Mouse (Mus musculus) mature B cell (primary cell): ENCODE data around the gene Zeb2.

Source experiments
- in situ Hi-C: fragments of 300-500 bp; cut with MboI; formaldehyde crosslinking; loops from 2 replicates; pipeline ENCODE4 v1.14.3; 2019

Gene Zeb2

GRCm38 (mm10) chr2:45096638-45097247, 20.5 kb downstream of the Zeb2 start:
- in situ Hi-C loops: no loop called here

DNA sequence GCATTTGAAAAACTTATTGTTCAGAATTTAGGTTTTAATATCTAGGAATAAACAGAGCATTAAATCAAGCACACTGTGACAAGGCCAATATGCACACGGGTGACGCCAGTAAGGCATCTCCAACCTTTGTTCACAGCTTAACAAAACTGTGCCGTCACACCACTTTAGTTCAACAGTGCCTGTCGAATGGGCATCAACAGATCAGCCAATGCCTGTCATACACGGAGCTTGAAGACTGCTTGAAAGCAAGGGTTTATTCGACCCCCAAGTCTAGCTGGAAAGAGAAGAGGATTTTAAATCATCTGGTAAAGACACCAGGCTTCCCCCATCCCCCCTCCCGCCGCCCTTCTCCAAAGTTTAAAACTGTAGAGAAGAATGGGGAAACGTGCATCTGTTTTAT, 21.4 kb downstream of the Zeb2 start:
- in situ Hi-C loops: no loop called here

DNA sequence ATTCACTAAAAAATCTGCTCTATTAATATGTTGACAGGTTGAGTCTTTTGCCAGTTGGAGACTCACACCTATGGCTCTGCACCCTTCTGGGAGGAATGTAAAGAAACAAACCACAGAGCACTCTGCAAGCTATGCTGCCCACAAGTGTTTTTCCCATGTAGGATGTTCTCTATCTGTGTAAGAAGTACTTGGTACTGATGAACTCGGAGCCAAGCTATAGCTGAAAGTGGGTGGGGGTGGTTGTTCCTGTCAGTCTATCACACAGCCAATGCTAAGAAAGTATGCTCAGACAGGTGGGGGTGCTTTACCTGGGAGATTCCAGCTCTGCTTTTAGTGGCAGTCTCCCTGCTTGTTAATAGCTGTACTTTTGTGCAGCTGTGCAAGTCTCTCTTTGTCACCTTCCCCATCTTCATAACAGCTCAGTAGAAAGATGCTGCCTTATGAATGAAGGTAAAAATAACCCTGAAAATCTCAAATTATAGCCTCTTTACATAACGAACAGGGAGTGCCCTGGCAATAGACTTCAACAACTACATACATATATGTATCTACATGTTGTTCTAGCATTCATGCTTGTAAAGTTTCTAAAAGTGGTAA, 22.7 kb downstream of the Zeb2 start:
- in situ Hi-C loops: no loop called here

GRCm38 (mm10) chr2:45093479-45093878, 23.7 kb downstream of the Zeb2 start:
- in situ Hi-C loops: no loop called here

GRCm38 (mm10) chr2:45092654-45093053, 24.5 kb downstream of the Zeb2 start:
- in situ Hi-C loops: no loop called here

DNA sequence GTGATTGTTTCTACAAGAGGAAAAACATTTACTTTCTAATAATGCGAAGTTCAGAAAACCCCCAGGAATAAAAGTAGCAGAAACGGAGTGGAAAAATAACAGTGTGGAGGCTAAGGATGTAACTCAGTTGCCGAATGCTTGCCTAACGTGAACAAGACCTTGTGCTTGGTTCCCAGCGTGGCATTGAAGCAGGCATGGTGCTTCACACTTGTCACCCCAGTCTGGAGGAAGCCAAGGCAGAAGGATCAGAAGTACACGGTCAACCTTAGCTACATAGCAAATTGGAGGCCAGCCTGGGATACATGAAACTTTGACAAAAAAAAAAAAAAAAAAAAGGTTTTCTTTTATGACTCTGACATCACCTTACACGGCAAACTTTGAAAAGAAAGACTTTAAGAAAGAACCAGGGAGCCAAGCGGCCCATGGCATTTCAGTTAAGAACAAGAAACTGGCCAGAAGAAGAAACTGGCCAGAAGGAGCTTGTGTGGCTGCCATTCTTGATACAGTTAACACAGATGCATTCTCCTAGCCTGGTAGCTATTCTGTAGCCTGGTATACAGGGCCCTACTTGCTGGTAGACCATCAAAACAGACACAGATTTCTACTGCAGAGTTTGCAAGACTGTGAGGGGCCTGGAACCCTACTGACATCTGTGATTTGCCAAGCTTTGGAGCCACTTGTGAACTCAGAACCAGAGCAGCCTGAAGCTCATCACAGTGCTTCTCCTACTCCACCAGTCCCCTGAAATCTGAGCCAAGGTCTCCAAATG, 26.5 kb downstream of the Zeb2 start:
- in situ Hi-C loops: no loop called here

DNA sequence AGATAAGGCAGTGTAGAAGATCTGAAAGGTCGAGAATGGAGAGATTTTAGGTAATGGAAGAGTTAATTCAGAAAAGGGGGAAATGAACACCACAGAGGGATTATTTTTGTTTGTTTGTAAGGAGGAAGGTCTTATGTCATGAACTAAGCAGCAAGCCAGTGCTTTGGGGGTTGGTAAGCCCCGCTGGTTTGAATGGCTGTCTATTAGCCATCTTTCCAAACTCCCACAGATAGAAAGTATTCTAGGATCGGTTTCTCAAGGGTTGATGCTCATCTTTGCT, 28.0 kb downstream of the Zeb2 start:
- in situ Hi-C loops: no loop called here

DNA sequence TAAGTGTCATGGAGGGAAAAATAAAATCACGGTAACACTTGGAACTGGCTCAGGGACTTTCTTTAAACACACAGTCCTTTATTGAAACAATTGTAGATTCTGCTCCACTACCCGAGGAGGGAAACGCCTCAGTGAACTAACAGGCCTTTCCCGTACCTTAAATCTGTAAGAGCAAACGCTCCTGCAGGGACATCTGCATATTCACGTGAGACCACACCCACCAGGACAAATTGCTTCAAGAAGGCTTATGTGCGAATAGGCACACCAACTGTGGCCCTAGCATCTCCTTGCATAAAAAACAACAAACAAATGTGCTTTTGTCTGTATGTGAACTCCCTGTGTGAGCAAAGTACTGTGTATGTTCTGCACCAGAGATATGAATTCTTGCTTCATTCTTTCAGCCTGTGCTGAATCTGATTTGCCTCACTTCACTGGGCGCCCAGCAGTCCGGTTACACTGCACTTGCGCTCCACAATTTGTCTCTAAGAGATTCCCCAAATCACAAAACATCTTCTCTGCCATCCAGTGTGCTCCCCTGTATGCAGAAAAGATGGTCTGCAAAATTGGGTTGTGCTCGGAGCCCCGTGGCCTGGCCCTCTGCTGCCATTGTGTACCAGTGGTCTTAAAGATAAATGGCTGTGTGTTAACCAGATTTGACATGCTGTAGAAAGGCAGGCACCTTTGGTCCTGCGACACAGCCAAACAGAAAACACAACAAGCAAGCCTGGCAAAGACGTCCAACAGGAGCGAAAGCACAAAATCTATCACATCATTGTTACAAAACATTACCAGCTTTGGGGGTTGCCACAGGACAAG, 28.6 kb downstream of the Zeb2 start:
- in situ Hi-C loops: no loop called here

- in situ Hi-C loops: no loop called here
Observed at GRCm38 (mm10) chr2:45087208-45087607, 30.0 kb downstream of the Zeb2 start.

DNA sequence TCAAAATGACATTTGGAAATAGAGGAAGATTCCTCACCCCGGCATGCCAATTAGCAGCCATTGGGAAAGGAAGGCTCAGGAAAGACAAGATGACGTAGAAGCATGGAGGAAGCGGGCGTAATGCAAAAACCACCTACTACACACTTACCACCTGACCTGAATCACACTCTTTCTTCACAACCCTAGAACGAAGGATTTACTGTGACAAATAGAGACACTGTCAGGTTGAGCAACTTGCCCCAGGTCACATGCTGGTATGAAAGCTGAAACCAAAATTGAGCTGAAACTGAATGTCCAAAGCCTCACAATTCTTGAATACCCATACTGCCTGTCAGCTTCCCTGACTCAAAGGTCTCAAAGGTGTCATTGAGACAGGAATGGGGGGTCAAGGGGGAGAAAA, 31.5 kb downstream of the Zeb2 start:
- in situ Hi-C loops: no loop called here

GRCm38 (mm10) chr2:45083042-45083441, 34.2 kb downstream of the Zeb2 start:
- in situ Hi-C loops: no loop called here

- in situ Hi-C loops: no loop called here
Observed at GRCm38 (mm10) chr2:45081559-45081958, 35.6 kb downstream of the Zeb2 start.

DNA sequence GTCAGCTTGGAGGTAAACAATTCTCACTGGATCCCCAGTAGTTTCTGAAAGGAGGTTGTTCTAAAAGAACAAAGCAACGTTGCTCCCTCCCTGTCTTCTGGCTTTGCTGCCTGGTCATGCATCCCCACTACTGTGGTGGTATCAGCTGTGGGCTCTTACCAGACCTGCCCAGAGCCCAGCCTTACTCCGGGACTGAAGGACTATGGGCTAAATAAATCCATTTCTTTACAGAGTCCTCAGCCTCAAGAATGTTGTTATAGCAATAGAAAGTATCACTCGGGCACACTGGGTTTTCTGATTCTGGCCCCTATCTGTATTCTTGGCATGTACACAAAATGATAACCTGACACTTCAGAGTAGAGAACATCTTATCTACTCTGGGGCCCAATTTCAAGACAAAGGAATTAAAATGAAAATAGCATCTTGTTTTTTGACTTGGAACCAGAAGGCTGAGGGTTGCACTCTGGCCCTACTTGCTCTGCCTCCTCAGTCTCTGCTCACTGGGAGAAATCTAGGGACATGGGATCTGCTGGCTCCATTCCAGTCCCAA, 39.2 kb downstream of the Zeb2 start:
- in situ Hi-C loops: no loop called here

DNA sequence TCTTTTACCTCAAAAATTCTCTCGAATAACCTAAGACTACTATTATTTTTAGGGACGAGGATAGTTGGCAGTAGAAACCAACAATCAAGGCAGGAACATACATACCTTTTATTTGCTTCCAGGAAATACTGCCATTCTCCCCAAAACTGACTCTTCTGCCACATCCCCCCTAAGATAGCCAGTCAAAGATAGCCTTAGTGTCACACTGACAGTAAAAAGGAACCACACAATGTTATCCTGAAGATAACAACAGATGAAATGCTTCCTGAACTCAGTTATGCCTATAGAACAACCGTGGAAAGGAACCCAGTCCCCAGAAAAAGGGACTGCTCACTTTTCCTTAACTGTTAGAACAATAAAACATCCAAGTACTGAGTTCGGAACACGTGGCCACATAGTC, 39.8 kb downstream of the Zeb2 start:
- in situ Hi-C loops: no loop called here

DNA sequence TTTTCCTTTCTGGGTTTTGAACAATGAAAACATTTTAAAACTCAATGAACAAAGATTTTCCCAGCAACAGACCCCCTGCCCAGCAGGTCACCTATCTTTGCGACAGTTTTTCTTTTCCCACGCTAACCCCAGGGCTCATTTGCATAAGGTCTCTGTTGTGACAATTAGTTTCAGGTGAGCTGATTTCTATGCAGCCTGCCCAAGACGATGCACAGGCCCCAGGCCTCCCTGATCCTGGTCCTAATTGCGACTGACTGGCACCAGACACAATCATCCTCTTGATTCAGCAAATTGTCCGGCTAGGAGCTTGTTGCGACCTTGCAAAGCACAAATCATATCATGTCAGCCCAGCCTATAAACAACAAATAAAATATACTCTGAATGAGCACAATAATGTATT, 44.2 kb downstream of the Zeb2 start:
- in situ Hi-C loops: no loop called here

- in situ Hi-C loops: no loop called here
Observed at GRCm38 (mm10) chr2:45071296-45071695, 45.9 kb downstream of the Zeb2 start.

GRCm38 (mm10) chr2:45070612-45071276, 46.5 kb downstream of the Zeb2 start:
- in situ Hi-C loops: no loop called here

DNA sequence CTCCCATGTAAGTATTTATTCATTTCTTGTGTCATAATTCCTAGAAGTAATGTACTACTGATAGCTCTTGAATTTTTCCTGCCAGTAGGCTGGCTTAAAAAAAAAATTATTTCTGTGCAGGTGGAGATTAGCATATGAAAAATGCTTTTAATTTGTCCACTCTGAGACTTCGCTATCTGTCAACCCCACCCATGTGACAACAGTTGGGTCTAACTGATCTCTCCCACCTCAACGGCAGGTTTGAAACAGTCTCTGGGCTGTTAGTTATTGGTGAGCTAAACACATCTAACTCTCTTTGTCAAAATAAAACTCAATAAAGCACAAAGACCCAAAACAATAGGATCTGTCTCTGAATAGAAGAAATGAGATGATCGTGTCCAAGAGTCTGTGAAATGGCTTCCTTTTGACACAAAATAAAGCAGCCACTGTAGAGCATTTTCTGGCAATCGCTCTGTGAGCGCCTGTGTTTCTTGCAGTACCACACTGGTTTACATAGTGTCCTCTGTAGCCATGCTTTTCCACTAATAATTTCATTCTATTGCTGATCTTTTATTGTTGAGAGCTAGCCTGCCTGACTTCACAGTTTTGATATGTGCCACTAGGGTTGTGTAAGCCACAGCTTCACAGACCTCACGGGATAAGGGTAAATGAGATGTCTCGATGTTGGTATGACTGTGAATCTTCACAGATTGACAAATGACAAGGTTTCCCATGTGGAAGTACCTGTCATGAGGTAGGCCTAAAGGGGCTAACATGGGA, 48.2 kb downstream of the Zeb2 start:
- in situ Hi-C loops: no loop called here

GRCm38 (mm10) chr2:45067116-45067515, 50.1 kb downstream of the Zeb2 start:
- in situ Hi-C loops: no loop called here

GRCm38 (mm10) chr2:45063300-45063890, 53.8 kb downstream of the Zeb2 start:
- in situ Hi-C loops: no loop called here

DNA sequence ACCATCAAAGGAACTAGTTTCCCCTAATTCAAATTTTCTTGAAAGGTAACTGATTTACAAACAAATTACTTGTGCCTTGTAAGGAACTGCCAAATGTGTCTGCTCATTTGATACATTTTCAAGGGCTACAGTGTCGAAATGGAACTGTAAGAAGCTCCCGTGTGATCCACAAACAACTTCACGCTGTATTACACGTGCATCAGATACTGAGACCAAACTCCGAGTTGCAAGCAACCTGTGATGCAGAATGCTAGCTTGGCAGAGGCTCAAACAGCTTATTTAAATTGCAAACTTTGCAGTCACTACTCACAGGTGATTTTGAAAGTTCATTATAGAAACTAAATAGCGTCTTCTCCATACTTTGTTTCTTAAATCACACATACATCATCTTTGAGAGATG, 55.1 kb downstream of the Zeb2 start:
- in situ Hi-C loops: no loop called here
